Mouse (Mus musculus): Measurements from ENCODE around the gene Olfr1425.
"Not testable (repeated sequence)": the region's sequence is repeated elsewhere in the genome, so short reads cannot be mapped to it uniquely, and the experiment has no call there.

The Olfr1425 gene

DNA sequence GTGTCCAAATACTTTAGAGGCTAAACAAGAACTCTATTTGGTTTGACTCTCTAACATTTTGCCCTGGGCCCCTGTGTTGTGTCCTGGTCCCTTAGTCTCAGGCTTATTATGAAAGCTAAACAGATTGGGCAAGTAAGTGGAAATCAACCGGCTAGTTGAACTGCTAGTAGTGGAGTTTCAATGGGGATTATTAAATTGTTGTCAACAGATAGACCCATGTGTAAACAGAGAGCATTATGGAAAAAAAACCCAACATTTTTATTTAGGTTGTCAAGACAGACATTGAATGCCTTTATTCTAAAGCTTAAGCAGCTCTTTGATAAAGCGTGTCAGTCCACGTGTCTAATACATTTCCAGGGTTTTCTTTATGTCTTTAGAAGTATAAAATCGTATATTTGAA is at the start of gene Olfr1425:
Olfr1425 (minus strand) TSS at position 101 of the 400 bp plus-strand sequence.
- not testable (repeated sequence) for DNase-seq (ENCODE audit: inconsistent age in 2 of 2, low spot score in 1 of 2)

DNA sequence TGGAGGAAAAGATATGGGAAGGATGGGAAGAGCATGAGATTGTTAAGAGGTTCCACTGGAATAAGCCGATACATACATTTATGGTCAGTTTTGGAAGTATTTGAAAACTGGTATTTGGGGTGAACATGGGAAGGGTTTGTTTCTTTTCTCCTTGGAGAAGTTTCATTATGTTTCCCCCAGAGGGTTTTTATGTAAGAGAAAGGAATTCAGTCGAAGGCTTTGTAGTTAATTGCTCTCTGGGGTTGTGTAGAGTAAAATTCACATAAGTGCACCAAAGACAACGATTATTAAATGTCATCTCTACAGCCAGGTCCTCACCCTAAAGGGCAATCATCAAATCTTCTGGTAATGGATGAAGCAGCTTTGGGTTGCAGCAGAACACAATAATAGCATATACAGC is 45.6 kb upstream of the Olfr1425 start, which contains the start of gene Olfr76:
Olfr76 (minus strand) TSS at position 101 of the 400 bp plus-strand sequence.
- no peak for DNase-seq (ENCODE audit: inconsistent age in 2 of 2, low spot score in 1 of 2)

DNA sequence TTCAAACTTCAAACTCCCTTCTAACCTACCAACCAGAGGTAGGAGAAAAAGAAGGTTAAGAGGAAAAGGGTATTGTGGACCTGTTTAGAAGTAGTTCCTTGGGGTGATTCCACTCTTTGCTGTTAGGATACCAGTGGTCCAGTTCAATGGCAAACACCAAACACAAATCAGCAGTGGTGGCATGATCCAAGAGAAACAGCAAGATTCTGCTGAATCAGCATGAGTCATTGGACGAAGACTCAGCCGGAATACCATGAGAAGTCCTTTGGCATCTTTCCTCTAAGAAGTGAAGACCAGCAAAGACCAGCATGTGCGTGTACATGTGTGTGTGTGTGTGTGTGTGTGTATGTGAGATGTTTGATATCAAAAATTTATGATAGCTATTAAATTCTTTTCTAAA is 38.9 kb upstream of the Olfr1425 start:
- no peak for DNase-seq (ENCODE audit: inconsistent age in 2 of 2, low spot score in 1 of 2)

DNA sequence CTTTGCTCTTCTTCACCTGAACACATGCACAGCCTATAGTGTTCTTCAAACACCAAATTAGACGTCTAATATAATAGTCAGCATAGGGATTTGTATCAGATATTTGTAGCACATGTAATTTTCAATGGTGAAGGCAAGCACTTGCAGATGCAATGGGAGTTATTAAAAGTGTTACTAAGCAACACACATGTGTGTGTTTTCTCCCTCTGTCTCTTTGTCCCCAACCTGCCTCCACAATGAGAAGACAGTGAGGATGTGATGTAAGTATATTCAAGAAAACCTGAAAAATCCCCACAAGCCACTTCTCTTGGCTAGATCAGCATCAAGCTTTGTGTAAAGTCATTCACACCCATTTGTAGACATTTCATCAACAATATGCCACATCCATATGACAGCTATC is 38.3 kb upstream of the Olfr1425 start, which contains the start of gene Olfr1428:
Olfr1428 (minus strand) TSS at position 101 of the 400 bp plus-strand sequence.
- DNase-seq (ENCODE audit: inconsistent age in 2 of 2, low spot score in 1 of 2), result no peak

DNA sequence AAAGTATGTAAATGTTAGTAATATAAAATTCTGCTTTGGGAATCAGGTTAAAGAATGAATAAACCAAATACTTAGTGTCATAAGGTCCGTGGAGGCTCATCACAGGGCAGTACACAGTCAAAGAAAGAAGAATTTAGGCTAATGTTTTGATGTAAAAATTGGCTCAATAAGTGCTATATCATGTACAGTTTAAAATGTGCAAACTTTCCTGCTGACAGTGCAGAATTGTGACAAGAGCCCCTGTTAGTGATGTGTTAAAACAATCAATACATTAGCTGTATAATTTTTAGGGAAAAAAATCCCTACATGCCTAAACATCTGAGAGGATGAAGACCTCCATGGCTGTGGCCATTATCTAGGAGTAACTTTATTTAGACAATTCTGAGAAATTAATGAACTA is 36.3 kb upstream of the Olfr1425 start:
- no peak for DNase-seq (ENCODE audit: inconsistent age in 2 of 2, low spot score in 1 of 2)

DNA sequence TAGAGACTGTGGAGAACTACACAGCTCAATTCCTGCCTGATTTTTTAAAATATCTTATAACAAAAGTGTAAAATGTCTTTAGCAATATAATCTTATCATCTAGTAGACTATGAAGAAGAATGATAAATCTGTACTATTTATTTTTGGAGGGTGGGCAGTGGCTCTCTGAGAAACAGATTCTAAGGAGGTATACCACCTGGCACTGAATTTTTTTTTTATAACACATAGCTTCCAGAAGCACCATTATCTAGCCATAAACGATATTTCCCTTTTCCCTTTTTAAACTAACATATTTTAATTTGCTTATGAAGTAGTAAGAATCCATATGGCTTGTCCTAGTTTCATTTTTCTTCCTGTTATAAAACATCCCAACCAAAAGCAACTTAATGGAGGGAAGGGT is 27.0 kb upstream of the Olfr1425 start:
- no peak for DNase-seq (ENCODE audit: inconsistent age in 2 of 2, low spot score in 1 of 2)

DNA sequence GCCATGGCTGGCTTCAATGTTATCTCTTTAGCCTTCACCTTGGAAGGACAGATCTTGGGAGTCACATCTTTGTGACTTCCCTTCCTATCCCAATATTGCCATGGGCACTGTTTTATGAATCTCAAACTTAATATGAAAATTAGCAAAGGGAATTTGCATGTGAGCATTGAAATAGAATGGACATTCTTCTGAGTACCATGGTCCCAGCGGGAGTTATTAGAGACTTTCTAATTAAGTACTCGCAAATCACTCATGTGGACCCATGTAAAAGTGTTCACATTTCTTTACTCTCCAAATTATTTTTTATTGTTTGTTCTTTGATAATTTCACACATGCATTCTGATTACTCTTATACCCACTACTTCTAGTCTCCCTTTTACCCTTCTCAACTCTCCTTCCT is 25.7 kb upstream of the Olfr1425 start, which contains the start of gene Olfr1427:
Olfr1427 (minus strand) TSS at position 101 of the 400 bp plus-strand sequence.
- DNase-seq (ENCODE audit: inconsistent age in 2 of 2, low spot score in 1 of 2), result no peak

DNA sequence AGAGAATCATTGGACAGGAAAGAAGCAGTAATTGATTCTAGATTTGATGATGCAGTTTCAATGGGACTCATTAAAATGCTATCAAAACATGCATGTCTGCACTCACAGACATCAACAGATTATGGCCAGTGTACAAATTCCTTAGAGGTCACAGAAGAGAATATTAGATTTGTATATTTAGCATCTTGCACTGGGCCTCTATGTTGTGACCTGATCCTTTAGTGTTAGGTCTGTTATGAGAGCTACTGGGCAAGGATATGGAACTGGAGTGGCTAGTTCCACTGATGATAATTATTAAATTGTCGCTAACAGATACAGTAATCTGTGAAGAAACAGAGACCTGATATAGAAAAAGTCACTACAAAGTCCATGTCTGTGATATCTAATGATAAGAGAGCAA is 14.4 kb upstream of the Olfr1425 start, which contains the start of gene Olfr1426:
Olfr1426 (minus strand) TSS at position 101 of the 400 bp plus-strand sequence.
- DNase-seq (ENCODE audit: inconsistent age in 2 of 2, low spot score in 1 of 2), result no peak

DNA sequence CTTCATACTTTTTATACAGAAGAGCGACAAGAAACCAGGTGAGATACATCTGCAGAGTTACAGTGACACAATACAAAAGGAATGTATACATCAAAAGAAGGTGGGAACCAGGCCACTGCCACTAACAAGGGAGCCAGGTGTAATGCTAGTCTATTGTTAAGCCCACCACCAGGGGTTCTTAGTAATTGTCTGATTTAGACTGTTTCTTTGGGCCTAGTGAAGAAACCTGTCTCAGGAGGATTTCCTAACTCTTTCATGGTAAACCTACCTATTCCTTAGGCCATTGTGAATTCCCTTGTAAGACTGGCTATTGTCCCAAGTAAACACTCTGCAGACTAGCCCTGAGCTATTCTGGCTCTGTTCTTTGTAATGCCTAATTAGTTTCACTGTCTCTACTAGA is 8.0 kb downstream of the Olfr1425 start:
- DNase-seq (ENCODE audit: inconsistent age in 2 of 2, low spot score in 1 of 2), result not testable (repeated sequence)

DNA sequence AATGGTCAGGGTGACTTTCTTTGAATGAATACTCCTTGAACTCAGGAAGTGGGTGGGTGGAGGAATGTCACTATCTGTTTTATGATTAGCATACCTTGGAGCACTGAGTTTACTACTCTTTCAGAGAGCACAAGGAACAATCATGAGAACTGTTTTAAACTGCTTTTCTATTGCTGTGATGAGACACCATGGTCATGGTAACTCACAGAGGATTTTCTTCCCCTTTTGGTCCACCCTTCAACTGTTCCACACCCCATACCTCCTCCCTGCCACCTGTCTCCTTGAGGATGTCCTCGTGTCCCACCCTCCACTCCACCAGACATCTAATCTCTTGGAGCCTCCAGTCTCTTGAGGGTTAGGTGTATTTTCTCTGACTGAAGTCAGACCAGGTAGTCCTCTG is 9.7 kb downstream of the Olfr1425 start:
- DNase-seq (ENCODE audit: inconsistent age in 2 of 2, low spot score in 1 of 2), result not testable (repeated sequence)

DNA sequence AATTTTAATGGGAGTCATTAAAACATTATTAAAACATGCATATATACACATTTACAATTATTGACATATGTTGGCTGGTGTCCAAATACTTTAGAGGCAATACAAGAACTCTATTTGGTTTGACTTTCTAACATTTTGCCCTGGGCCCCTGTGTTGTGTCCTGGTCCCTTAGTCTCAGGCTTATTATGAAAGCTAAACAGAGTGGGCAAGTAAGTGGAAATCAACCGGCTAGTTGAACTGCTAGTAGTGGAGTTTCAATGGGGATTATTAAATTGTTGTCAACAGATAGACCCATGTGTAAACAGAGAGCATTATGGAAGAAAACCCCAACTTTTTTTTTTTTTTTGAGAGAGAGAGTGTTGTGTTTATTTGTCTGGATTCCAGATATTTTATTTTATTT is 14.9 kb downstream of the Olfr1425 start, which contains the start of gene Olfr1424:
Olfr1424 (minus strand) TSS at position 101 of the 400 bp plus-strand sequence.
- DNase-seq (ENCODE audit: inconsistent age in 2 of 2, low spot score in 1 of 2), result not testable (repeated sequence)

DNA sequence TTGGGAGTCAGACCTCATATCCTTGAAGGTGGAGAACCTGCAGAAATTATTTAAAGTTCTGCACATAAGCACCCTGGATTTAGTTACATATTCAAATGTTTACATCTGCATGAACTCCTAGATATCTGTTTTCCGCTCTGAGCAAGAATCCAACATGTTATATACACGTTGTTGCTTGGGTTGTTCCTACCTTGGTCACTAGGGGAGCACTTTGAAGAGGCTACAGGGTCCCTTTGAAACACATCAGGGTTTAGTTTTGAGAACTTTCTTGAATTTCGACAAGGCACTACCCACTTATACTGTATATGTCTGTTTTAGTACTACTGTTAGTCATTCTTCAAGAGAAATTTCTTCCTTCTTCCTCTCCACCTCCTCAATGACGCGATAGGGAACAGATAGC is 34.4 kb downstream of the Olfr1425 start:
- DNase-seq (ENCODE audit: inconsistent age in 2 of 2, low spot score in 1 of 2), result no peak

DNA sequence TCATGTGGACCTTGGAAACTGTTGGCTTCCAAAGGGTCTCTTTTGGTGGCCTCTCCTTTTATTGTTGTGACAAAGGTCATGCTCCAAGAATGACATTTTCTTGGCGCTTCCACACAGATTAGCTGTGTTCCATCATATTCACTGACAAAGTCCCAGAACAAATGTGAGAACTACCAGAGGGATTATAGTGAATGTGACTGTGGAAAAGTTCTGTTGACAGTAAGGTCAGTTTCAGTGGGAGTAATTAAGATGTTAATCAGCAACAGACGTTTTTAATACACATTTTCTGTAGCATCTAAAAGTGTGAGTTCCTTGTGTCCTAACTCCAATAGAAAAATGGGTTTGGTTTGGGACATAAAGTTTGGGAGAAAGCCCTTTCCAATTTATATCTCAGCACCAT is 36.3 kb downstream of the Olfr1425 start, which contains the start of gene Olfr1423:
Olfr1423 (minus strand) TSS at position 101 of the 400 bp plus-strand sequence.
- no peak for DNase-seq (ENCODE audit: inconsistent age in 2 of 2, low spot score in 1 of 2)

DNA sequence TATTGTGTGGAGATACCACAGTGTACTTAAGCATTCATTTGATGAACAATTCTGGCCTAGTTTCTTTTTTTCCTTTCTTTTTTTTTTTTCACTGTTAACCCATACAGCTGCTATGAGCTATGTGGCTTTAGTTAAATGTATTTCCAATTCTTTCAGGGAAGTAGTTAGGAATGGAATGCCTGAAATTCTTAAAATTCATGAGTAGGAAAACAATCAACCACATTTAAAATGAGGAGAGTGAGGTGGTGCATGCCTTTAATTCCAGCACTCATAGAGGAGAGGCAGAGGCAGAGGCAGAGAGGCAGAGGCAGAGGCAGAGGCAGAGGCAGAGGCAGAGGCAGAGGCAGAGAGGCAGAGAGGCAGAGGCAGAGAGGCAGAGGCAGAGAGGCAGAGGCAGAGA is 39.8 kb downstream of the Olfr1425 start:
- no peak for DNase-seq (ENCODE audit: inconsistent age in 2 of 2, low spot score in 1 of 2)

DNA sequence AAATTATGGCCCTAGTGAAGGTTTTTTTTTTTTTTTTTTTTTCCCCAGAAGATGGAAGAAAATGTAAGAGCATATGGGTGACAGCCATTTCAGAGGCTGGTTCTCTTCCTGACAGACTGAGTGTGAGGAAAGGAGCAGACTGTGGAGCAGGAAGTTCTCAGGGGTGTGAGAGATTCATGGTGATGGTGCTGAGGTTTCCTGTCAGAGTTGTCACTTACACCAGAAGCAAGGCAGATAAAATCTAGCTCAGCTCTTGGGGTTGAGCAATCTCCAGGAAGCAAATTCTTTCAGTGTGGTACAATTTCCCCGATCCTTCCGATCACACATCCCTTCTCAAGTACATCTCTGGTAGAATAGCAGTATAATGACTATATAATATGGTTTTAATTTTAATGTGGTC is 50.9 kb downstream of the Olfr1425 start:
- no peak for DNase-seq (ENCODE audit: inconsistent age in 2 of 2, low spot score in 1 of 2)

DNA sequence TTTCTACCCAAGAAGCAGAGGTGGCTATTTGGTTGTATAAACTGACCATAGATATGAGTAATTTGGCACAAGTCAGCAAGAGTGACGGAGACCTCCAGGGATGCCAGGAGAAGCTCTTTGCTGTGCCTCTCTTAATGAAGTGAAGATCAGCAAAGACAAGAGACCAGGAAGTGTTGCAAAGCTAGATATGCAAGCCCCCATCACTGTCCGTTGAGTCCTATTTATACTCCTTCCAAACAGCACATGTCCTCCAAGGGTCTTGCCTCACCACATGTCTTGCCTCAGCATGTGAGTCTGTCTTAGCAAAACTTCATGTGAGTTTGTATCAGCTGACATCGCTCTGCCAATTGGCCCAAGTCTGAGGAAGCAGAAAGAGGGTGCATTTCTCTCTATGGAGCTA is 52.2 kb downstream of the Olfr1425 start:
- DNase-seq (ENCODE audit: inconsistent age in 2 of 2, low spot score in 1 of 2), result peak in 1 of 2 experiments; percentile 13

DNA sequence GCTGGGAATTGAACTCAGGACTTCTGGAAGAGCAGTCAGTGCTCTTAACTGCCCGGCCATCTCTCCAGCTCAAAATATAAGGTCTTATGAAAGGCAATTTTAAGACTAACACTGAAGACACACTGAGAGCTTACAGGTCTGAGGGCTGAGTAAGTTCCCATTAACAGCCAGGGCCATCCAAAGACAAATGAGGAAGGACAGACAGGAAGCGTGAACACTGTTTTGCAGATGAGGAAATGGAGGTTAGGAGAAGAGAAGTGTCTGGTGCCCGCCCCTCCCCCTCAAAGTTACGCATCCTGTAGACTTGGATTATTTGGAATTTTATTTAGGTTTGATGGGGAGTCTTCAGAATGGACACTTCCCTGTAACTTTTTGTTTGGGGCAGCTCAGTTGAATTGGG is 53.4 kb downstream of the Olfr1425 start:
- peak in 1 of 2 experiments; percentile 19 for DNase-seq (ENCODE audit: inconsistent age in 2 of 2, low spot score in 1 of 2)
